Mouse (Mus musculus): ENCODE measurements around the gene Izumo3. TPM values are rescaled to one million over a fixed set of nuclear protein-coding genes. Genes with fewer than 3 reads are reported as not detected.
"Not testable (repeated sequence)": the region's sequence is repeated elsewhere in the genome, so short reads cannot be mapped to it uniquely, and the experiment has no call there.

The Izumo3 gene
- not detected in 2 replicates for polyA plus RNA-seq (2015; fragmentation: Nextera tagmentation; extraction: Ambion mirVana)

DNA sequence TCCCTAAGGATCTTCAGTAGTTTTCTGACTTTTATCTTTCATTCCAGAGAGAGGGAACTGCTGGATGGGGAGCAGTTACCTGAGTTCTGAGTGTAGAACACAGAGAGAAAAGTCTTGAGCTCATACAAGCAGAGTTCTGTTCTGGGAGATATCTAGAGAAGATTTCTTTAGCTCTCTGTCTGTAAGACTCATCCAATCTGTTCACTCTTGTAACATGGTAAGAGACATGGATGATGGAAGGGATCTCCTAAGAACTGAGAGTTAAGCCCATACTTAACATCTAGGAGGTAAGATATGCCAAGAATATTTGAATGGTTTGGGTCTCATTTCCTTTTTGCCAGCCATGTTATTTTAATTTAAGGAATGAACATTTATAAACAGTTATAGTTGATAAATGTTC is at the start of gene Izumo3:
Izumo3 (minus strand) TSS at position 101 of the 400 bp plus-strand sequence.
- Histone ChIP-seq H3K9ac (no peak within 1 kb of the TSS), H3K9me3 (no peaks in the 10 kb centered on the region), H3K36me3 (no peaks in the 10 kb centered on the region), H3K4me2 (no peak within 1 kb of the TSS), H3K27ac (replicated peaks) (no peak within 1 kb of the TSS), H3K4me1 (replicated peaks) (no peaks in the 10 kb centered on the region), H3K4me3 (no peak within 1 kb of the TSS), H3K27me3 (no peaks in the 10 kb centered on the region)
- ATAC-seq (ENCODE audit: low read depth) = no peak

GRCm38 (mm10) chr4:92191649-92192048 is 44.6 kb upstream of the Izumo3 start, which contains the start of gene Gm12666:
Gene Gm12666 (minus strand): TSS chr4:92191749.
- not testable (repeated sequence) for H3K4me1 ChIP-seq (replicated peaks); H3K4me3 ChIP-seq; H3K27me3 ChIP-seq; H3K27ac ChIP-seq (replicated peaks); H3K36me3 ChIP-seq; ATAC-seq (ENCODE audit: low read depth); H3K9me3 ChIP-seq; H3K4me2 ChIP-seq; H3K9ac ChIP-seq
- WGBS = 90% methylated on average over 1 of the region's 1 CpGs

GRCm38 (mm10) chr4:92152646-92153045 is 5.6 kb upstream of the Izumo3 start:
- 76% methylated on average over 1 of the region's 1 CpGs for whole genome bisulfite sequencing
- Histone ChIP-seq H3K4me1 (replicated peaks) (peaks cover 6% of the 10 kb centered on the region; the same call in 1 of the 2 replicates), H3K9ac (no peak overlapping the region), H3K9me3 (no peaks in the 10 kb centered on the region), H3K4me3 (no peak overlapping the region), H3K36me3 (no peaks in the 10 kb centered on the region), H3K27ac (replicated peaks) (no peak overlapping the region), H3K4me2 (no peak overlapping the region), H3K27me3 (no peaks in the 10 kb centered on the region)
- no peak for ATAC-seq (ENCODE audit: low read depth)

- Histone ChIP-seq H3K9me3 (no peaks in the 10 kb centered on the region), H3K4me3 (no peak overlapping the region), H3K4me1 (replicated peaks) (no peaks in the 10 kb centered on the region), H3K9ac (no peak overlapping the region), H3K36me3 (no peaks in the 10 kb centered on the region), H3K4me2 (no peak overlapping the region), H3K27me3 (no peaks in the 10 kb centered on the region), H3K27ac (replicated peaks) (no peak overlapping the region)
- ATAC-seq (ENCODE audit: low read depth) = no peak
- 25% methylated on average over 8 of the region's 8 CpGs for WGBS
Observed at GRCm38 (mm10) chr4:92111390-92111988, 35.5 kb downstream of the Izumo3 start.

DNA sequence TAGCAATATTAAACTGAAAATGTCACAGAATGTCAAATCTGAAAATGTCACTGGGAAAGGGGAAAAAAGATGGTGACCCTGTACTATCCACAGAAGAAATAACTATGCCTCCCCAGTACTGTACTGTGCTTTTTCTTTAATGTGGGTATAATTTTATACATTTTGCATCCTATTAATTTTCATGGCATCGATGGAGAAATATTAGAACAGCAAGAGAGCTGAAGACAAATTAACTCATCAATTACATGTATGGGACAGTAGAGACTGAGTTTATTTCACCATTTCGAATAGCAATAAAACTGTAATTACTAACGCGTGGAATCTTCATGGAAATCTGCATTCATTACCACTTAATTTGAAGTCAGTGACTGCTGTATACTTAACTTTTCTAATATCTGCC is 49.6 kb downstream of the Izumo3 start:
- Histone ChIP-seq H3K36me3 (no peaks in the 10 kb centered on the region), H3K4me3 (no peak overlapping the region), H3K9me3 (no peaks in the 10 kb centered on the region), H3K27ac (replicated peaks) (no peak overlapping the region), H3K4me2 (no peak overlapping the region), H3K27me3 (no peaks in the 10 kb centered on the region), H3K4me1 (replicated peaks) (0 out of 2 replicates have a peak, but pooled peaks cover 4% of the 10 kb centered on the region), H3K9ac (no peak overlapping the region)
- WGBS = 51% methylated on average over 4 of the region's 4 CpGs
- peak; percentile 81 for ATAC-seq (ENCODE audit: low read depth)

GRCm38 (mm10) chr4:92095951-92096350 is 51.1 kb downstream of the Izumo3 start:
- 0 out of 2 replicates have a peak, but pooled peaks cover 4% of the 10 kb centered on the region for H3K4me1 ChIP-seq (replicated peaks)
- no peak overlapping the region for H3K4me3 ChIP-seq
- H3K27ac ChIP-seq (replicated peaks) = no peak overlapping the region
- H3K36me3 ChIP-seq = no peaks in the 10 kb centered on the region
- H3K27me3 ChIP-seq = no peaks in the 10 kb centered on the region
- no peak overlapping the region for H3K9ac ChIP-seq
- WGBS = 61% methylated on average over 1 of the region's 1 CpGs
- no peak overlapping the region for H3K4me2 ChIP-seq
- no peak for ATAC-seq (ENCODE audit: low read depth)
- H3K9me3 ChIP-seq = no peaks in the 10 kb centered on the region

Other genes starting within 250 kb of the Izumo3 start
- gene Gm12666, start 44.5 kb upstream of the Izumo3 start, polyA plus RNA-seq (2015; fragmentation: Nextera tagmentation; extraction: Ambion mirVana) = 0.31 TPM in 1 of 2 replicates, not detected in the other